Mouse (Mus musculus): Measurements from ENCODE around the gene Adgrb2. TPM values are rescaled to one million over a fixed set of nuclear protein-coding genes. Genes with fewer than 3 reads are reported as not detected.

Adgrb2 gene
- not detected for polyA plus RNA-seq (2014; fragmentation: Illumina TruSeq; extraction: RNeasy Lipid Tissue Mini Kit (QIAGEN cat#74804); ENCODE audit: low read depth, low replicate concordance)

DNA sequence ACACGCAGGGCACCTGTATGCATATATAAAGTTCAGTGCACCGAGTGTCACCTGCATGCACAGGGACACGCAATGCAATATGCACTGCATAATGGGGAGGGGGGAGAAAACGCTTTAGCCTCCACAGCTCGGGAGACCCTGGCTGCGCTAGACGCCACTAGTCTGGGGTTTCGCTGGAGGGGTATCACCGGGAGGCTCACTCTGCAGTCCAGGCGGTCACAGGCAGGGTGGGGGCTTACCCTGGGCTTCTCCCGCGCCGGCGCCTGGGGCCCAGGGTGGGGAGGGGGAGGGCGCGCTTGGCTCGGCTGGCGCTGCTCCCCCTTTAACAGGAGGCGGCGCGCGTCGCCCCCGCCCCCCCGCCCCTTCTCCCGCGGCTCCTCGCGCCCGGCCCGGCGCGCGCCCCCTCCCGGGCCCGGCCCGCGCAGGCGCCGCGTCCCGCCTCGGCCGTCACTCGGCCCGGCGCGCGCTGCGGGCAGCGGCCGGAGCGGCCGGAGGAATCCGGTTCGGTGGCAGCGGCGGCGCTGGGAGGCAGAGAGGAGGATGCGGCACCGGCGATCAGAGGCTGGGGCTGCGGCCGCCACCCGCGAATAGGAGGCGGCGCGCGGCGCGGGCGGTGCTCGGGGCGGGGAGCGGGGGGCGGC lies at the start of gene Adgrb2:
Adgrb2 (plus strand) TSS at position 450 of the 641 bp plus-strand sequence.

DNA sequence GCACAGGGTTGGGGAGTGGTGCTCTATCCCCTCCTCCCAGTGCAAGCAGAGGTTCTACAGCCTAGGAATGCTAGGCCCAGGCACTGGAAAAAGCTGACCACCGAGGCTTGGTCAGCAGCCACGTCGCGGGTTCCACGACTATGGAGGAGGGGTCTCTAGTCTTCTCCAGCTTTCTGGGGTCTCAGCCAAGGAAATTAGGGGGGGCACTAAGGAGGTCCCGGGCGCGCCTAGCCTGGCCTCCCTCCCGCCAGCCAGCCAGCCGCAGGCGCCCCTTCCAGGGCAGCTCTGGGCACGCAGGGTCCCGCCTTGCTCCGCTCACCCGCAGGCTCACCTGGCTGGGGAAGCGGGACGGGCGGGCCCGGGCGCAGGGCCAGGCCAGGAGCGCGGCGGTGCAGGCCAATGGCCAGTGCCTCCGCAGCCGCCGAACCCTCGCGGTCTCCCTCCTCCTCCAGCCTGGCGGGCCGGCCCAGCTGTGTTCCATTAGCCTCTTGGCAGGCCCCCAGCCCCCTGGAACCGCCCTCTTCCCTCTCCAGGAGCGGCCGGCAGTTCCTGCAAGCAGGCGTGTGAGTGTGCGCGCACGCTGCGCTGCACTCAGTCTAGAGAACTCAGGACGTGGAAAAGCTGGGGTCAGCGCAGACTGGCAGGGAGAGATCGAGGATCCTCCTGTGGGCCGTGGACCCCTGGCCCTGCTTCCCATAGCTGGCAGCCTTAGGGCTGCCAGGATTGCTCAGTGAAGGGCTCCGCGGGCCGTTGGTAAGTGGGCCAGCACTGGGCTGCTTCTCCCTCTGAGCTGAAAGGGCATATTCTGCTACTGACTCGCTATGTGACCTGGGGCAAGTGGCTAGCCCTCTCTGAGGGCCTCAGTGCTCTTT lies 62.9 kb downstream of the Adgrb2 start, which contains the start of gene Col16a1:
Col16a1 (plus strand) TSS at position 510 of the 872 bp plus-strand sequence.

Other genes with a start within 250 kb of the Adgrb2 start
- gene Khdrbs1, start 242.6 kb upstream of the Adgrb2 start, polyA plus RNA-seq (2014; fragmentation: Illumina TruSeq; extraction: RNeasy Lipid Tissue Mini Kit (QIAGEN cat#74804); ENCODE audit: low read depth, low replicate concordance), result 99.4 TPM
- gene Ptp4a2, start 173.7 kb upstream of the Adgrb2 start, polyA plus RNA-seq (2014; fragmentation: Illumina TruSeq; extraction: RNeasy Lipid Tissue Mini Kit (QIAGEN cat#74804); ENCODE audit: low read depth, low replicate concordance), result 544 TPM
- 0.13 TPM for gene Spocd1, start 55.6 kb upstream of the Adgrb2 start, polyA plus RNA-seq (2014; fragmentation: Illumina TruSeq; extraction: RNeasy Lipid Tissue Mini Kit (QIAGEN cat#74804); ENCODE audit: low read depth, low replicate concordance)
- gene Col16a1, start 63.0 kb downstream of the Adgrb2 start, polyA plus RNA-seq (2014; fragmentation: Illumina TruSeq; extraction: RNeasy Lipid Tissue Mini Kit (QIAGEN cat#74804); ENCODE audit: low read depth, low replicate concordance), result 5.3 TPM
- 2.9 TPM for gene Pef1, start 117.7 kb downstream of the Adgrb2 start, polyA plus RNA-seq (2014; fragmentation: Illumina TruSeq; extraction: RNeasy Lipid Tissue Mini Kit (QIAGEN cat#74804); ENCODE audit: low read depth, low replicate concordance)
- gene Hcrtr1, start 154.5 kb downstream of the Adgrb2 start, polyA plus RNA-seq (2014; fragmentation: Illumina TruSeq; extraction: RNeasy Lipid Tissue Mini Kit (QIAGEN cat#74804); ENCODE audit: low read depth, low replicate concordance), result not detected
- gene Tinagl1, start 190.3 kb downstream of the Adgrb2 start, polyA plus RNA-seq (2014; fragmentation: Illumina TruSeq; extraction: RNeasy Lipid Tissue Mini Kit (QIAGEN cat#74804); ENCODE audit: low read depth, low replicate concordance), result not detected
- gene Gm853, start 237.5 kb downstream of the Adgrb2 start, polyA plus RNA-seq (2014; fragmentation: Illumina TruSeq; extraction: RNeasy Lipid Tissue Mini Kit (QIAGEN cat#74804); ENCODE audit: low read depth, low replicate concordance), result not detected